8 mouse cellular contexts compared by ENCODE assay signal in genomic region chr12:52847830-52848518, GRCm38 (mm10).
DNase-seq lines count a peak whose midpoint lies in the region; ATAC-seq and TF ChIP-seq lines count a peak whose summit lies in the region.

No protein-coding gene starts in this region.

- H3K27ac ChIP-seq in left cerebral cortex, adult 2 months = no peak overlapping the region; the same call in 1 of the 2 replicates
- H3K27ac ChIP-seq in forebrain, embryonic 15.5 days (replicated peaks) = no peak overlapping the region
- H3K27ac ChIP-seq in kidney, postnatal 0 days = no peak overlapping the region; the same call in 1 of the 2 replicates
- H3K27ac ChIP-seq in midbrain, postnatal 0 days (ENCODE audit: low read depth, low read length) = no peak overlapping the region

- H3K27me3 ChIP-seq in forebrain, embryonic 15.5 days = no peaks in the 10 kb centered on the region
- H3K27me3 ChIP-seq in kidney, postnatal 0 days (ENCODE audit: insufficient read depth, low read length) = no peaks in the 10 kb centered on the region
- no peaks in the 10 kb centered on the region for H3K27me3 ChIP-seq in midbrain, postnatal 0 days (ENCODE audit: insufficient read depth, low read length)

- DNase-seq in left cerebral cortex, postnatal 4 days = peak; percentile 53
- DNase-seq in left cerebral cortex, adult 2 months (ENCODE audit: extremely low spot score in 1 of 2, low spot score in 2 of 2) = no peak
- DNase-seq in kidney, postnatal 0 days (ENCODE audit: low spot score) = peak; percentile 59
- DNase-seq in midbrain, postnatal 0 days (ENCODE audit: low spot score) = peak; percentile 30
- DNase-seq in spleen, adult 12 weeks (ENCODE audit: low spot score) = no peak
- DNase-seq in natural killer cell, adult 2 months (ENCODE audit: low spot score in 2 of 2) = no peak

- peak; percentile 58 for ATAC-seq in forebrain, embryonic 15.5 days (replicated peaks)
- peak; percentile 92 for ATAC-seq in kidney, postnatal 0 days (replicated peaks; ENCODE audit: low FRiP score, low read depth)
- ATAC-seq in midbrain, postnatal 0 days (ENCODE audit: low FRiP score) = peak; percentile 60
- no peak for ATAC-seq in erythroid progenitor cell, adult 5-6 weeks (replicated peaks; ENCODE audit: low FRiP score, poor library complexity, severe bottlenecking)

- intact Hi-C loops in left cerebral cortex, postnatal 4 days (cut with DNase I) = no loop called here
- intact Hi-C loops in left cerebral cortex, adult 2 months (cut with DNase I) = no loop called here

- H3K9me3 ChIP-seq in forebrain, embryonic 15.5 days = no peaks in the 10 kb centered on the region
- no peaks in the 10 kb centered on the region for H3K9me3 ChIP-seq in kidney, postnatal 0 days (replicated peaks; ENCODE audit: low read length)
- H3K9me3 ChIP-seq in midbrain, postnatal 0 days (ENCODE audit: low read length) = no peaks in the 10 kb centered on the region

- H3K36me3 ChIP-seq in forebrain, embryonic 15.5 days = no peaks in the 10 kb centered on the region
- H3K36me3 ChIP-seq in kidney, postnatal 0 days (ENCODE audit: insufficient read depth, low read length) = no peaks in the 10 kb centered on the region
- H3K36me3 ChIP-seq in midbrain, postnatal 0 days (ENCODE audit: insufficient read depth, low read length) = no peaks in the 10 kb centered on the region

- WGBS in forebrain, embryonic 15.5 days = 50% methylated on average over 14 of the region's 14 CpGs
- 49% methylated on average over 14 of the region's 14 CpGs for WGBS in kidney, postnatal 0 days
- WGBS in midbrain, postnatal 0 days = 49% methylated on average over 14 of the region's 14 CpGs

- H3K4me2 ChIP-seq in forebrain, embryonic 15.5 days (replicated peaks) = no peak overlapping the region
- peak overlapping the region; percentile 44 for H3K4me2 ChIP-seq in kidney, postnatal 0 days (ENCODE audit: low read length)
- H3K4me2 ChIP-seq in midbrain, postnatal 0 days (ENCODE audit: low read depth, low read length, poor library complexity, severe bottlenecking) = no peak overlapping the region

- H3K9ac ChIP-seq in forebrain, embryonic 15.5 days (replicated peaks) = no peak overlapping the region
- no peak overlapping the region for H3K9ac ChIP-seq in kidney, postnatal 0 days (ENCODE audit: low read depth, low read length)
- H3K9ac ChIP-seq in midbrain, postnatal 0 days (replicated peaks; ENCODE audit: low read length, poor library complexity, severe bottlenecking) = no peak overlapping the region

- H3K4me3 ChIP-seq in left cerebral cortex, adult 2 months = no peak overlapping the region
- H3K4me3 ChIP-seq in forebrain, embryonic 15.5 days = no peak overlapping the region
- H3K4me3 ChIP-seq in kidney, postnatal 0 days (replicated peaks; ENCODE audit: low read depth, low read length) = no peak overlapping the region
- no peak overlapping the region for H3K4me3 ChIP-seq in midbrain, postnatal 0 days (ENCODE audit: low read depth, low read length)

- no peak for TF ChIP-seq CTCF in left cerebral cortex, adult 2 months (IDR thresholded peaks at IDR 0.05)
- no peak for TF ChIP-seq CTCF in kidney, postnatal 0 days (IDR thresholded peaks at IDR 0.05; ENCODE audit: low read depth)
- TF ChIP-seq CTCF in midbrain, postnatal 0 days (IDR thresholded peaks at IDR 0.05) = no peak

- peaks cover 11% of the 10 kb centered on the region for H3K4me1 ChIP-seq in forebrain, embryonic 15.5 days
- 0 out of 2 replicates have a peak, but pooled peaks cover 3% of the 10 kb centered on the region for H3K4me1 ChIP-seq in kidney, postnatal 0 days (replicated peaks; ENCODE audit: insufficient read depth, low read length)
- H3K4me1 ChIP-seq in midbrain, postnatal 0 days (ENCODE audit: insufficient read depth, low read length) = no peaks in the 10 kb centered on the region

Comparison
In these comparisons a context has a peak if more than half of its experiments do, and no peak if none do; other contexts are left out.
1. DNase-seq: peak in left cerebral cortex, postnatal 4 days (single experiment), kidney, postnatal 0 days (single experiment) and midbrain, postnatal 0 days (single experiment); none in left cerebral cortex, adult 2 months (0 of 2), spleen, adult 12 weeks (single experiment) and natural killer cell, adult 2 months (0 of 2).